Mouse (Mus musculus): Measurements from ENCODE around the gene Stk25.

DNA sequence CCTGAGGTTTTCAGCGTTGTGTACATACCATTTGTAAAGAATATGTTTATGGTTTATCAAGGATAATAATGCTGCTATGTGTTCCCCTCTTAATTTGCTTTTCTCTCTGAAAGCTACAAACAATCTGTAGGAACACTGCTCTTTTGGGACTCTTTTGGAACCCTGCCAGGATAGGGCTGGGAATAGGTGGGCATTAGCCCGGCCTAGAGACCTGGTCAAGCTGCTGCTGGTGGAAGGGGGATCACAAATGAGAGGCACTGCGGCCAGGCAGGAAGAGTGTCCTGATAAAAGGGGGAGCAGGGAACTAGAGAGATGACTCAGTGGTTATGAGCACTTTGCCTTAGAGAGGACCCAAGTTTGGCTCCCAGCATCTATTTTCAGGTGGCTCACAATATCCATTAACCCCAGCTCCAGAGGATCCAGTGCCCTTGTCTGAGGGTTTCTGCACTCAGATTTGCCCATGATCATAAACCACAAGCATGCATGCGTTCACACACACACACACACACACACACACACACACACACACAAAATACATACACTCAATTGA lies 49.7 kb downstream of the Stk25 start:
- TF ChIP-seq GATA1 (IDR thresholded peaks at IDR 0.05; ENCODE audit: low read length) (no peak), TAL1 (IDR thresholded peaks at IDR 0.05; ENCODE audit: low read length) (no peak)
